Mouse (Mus musculus) splenic B cell, adult 2 months (primary cell): Measurements from ENCODE around the gene Tceanc.

Experiments used
- DNase-seq: peaks from one replicate; pipeline ENCODE4 v3.0.0-alpha.2; 2011; ENCODE audit warnings: low read depth, low spot score
- H3K27me3 ChIP-seq: 2 replicates; pipeline ENCODE4 v1.6.1; 2012; ENCODE audit warnings: mild to moderate bottlenecking, low read length, moderate library complexity, mixed read lengths; ENCODE audit not compliant: control insufficient read depth, poor library complexity, insufficient read depth, severe bottlenecking
- H3K36me3 ChIP-seq: 2 replicates; pipeline ENCODE4 v1.6.1; 2012; ENCODE audit warnings: mild to moderate bottlenecking, low read length, moderate library complexity, mixed read lengths; ENCODE audit not compliant: control insufficient read depth, poor library complexity, insufficient read depth, severe bottlenecking

Gene Tceanc

DNA sequence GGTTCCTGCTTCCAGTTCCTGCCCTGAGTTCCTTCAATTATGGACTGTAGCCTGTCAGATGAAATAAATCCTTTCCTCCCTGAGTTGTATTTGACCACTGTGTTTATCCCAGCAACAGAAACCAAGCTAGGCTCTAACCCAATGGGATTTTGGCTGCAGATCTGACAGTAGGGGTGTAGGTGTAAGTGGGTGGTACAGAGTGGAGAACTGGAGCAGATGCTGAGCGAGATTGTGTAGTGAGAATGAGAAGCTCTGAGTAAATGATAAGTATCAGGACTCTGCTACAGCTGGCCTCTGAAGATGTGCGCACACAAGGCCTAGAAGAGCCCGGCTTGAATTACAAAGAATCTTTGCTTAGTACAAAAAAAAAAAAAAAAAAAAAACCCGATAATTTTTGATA lies 6.3 kb downstream of the Tceanc start:
- DNase-seq: no peak
- no peaks in the 10 kb centered on the region for H3K27me3 ChIP-seq
- no peaks in the 10 kb centered on the region for H3K36me3 ChIP-seq

DNA sequence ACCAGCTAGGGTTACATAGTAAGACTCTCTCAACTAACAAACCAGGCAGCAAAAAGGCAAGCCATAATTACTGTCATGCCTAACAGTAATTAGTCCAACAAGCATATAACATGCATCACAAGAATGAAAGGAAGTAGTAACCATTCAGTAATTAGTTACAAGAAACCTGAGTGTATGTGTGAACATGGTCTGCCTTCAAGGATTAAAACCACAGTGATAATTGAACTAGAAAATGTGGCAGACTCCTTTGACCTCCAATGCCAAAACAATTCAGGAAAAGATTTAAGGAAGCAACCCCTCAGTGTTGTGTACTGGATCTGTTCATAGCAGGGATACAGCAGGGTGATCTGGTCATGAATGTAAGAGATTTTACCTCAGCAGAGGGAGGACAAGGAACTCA lies 7.3 kb downstream of the Tceanc start:
- no peaks in the 10 kb centered on the region for H3K36me3 ChIP-seq
- no peaks in the 10 kb centered on the region for H3K27me3 ChIP-seq
- peak; percentile 3 for DNase-seq

DNA sequence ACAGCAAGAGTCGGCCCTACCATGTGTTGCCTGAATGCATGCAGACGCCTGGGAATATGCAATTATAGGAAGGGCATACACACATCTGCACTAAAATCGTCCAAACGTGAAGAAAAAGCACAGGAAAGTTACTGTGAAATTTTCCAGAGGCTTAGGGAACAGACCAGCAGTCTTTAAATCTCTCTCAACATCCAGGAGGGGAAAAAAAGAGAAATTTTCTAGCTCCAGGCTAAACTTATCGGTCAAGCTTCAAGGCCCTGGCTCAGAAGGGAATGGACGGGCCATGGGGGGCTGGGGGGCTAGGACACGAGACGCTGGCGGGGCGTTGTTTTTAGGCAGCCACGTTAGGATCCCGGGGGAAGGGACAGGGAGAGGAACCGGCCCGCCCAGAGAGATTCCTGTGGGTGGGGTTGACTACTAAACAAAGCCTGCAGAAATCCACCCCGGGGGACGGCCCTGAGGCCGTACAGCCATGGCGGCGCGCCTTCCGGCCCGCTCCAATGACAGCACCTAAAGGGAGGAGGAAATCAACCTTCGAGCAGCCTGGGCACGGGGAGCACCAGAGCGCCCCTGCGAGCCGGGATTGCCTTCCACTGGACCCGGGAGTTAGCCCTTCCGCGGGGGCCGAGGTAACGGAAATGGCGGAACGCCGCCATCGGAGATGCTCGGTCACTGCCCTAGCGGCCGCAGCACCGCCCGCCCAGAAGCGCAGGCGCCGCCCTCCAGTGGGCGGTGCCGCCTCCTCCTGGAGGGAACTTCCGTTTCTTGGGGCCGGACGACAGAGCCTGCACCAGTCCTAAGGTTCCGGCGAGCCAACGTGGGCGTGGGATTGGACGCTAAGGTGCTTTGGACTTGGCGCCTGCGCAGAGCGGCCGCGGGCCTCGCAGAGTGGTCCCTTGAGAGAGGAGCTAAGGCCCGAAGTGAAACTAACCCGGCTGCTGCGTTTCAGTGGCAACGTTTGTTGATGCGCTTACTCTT lies 8.3 kb downstream of the Tceanc start:
- DNase-seq: peak; percentile 98
- Histone ChIP-seq H3K27me3 (no peaks in the 10 kb centered on the region), H3K36me3 (no peaks in the 10 kb centered on the region)

DNA sequence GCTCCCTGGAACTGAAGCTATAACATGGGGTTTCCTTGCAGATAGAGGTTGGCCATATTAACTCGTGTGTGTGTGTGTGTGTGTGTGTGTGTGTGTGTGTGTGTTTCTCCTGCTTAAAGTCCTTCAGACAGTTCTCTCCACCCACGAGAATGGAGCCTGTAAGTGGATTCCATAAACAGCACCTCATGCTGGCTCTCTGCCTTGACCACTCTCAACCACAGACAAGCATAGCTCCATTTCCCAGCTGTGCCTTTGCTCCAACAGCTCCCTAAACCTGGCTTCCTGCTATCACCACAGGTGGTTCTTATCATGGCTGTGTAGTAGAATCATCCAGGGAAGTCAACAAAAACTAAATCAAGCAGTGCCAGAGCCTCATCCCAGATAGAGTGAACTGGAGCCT lies 13.9 kb downstream of the Tceanc start:
- H3K27me3 ChIP-seq: no peaks in the 10 kb centered on the region

DNA sequence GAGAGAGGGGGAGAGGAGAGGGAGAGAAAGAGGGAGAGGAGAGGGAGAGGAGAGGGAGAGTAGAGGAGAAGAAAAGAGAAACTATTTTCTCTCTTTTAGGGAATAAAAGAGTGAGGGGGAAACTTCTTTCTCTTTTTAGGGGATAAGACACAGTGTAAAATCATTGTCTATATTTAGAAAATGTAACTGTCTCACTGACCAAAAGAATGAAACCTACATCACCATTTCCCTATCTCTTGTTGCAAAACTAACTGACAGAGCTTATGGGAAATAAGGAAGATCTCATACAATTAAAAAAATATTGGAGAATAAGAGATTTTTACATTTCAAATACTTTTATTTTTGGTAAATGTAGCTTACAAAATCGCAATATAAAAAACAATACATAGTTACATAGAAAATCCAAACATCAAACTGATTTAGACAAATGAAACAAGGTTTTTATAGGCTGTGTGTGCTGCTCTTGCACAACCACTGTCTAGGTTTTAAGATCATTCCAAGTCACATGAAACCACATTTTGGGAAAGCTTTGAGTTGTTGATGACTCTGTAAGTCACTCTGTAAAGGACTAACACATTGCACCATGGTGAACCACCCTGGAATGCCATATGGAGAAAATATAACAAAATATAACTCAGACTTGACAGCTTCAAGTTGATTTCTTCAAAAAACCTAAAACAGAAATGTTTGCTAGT lies 18.7 kb downstream of the Tceanc start:
- H3K36me3 ChIP-seq: no peaks in the 10 kb centered on the region
- DNase-seq: no peak

More for the DNA sequence above, 13.9 kb downstream of the Tceanc start:
- DNase-seq: no peak
- no peaks in the 10 kb centered on the region for H3K36me3 ChIP-seq

DNA sequence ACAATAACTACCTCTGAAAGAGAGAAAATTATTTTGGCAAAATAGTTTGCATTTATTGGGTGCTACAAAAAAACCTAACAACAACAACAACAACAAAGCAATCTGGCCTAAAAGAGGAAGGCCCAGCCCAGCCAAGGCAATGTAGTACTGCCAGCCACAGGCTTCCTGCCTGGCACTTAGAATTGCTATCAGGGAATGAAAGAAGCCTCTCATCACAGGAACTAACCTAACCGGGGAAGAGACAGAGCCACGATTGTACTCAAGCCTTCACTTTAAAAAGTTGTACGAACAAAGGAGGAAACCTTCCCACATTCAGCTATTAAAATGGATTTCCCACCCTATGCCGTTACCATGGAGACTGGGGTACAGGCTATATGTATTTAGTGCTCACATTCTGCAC lies 20.6 kb downstream of the Tceanc start:
- no peak for DNase-seq
- H3K36me3 ChIP-seq: no peaks in the 10 kb centered on the region

More for the DNA sequence above, 18.7 kb downstream of the Tceanc start:
- no peaks in the 10 kb centered on the region for H3K27me3 ChIP-seq

DNA sequence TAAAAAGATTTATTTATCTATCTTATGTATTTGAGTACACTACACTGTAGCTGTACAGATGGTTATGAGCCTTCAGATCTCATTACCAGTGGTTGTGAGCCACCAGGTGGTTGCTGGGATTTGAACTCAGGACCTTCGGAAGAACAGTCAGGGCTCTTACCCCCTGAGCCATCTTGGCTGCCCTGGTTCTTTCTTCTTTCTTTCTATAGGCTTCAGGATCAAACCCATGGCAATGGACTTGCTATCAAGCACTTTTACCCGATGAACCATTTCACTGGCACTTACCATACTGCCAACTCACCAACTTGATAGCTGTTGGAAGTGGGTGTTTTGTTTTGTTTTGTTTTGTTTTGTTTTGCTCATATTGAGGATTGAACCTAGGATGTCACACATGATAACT lies 23.3 kb downstream of the Tceanc start:
- DNase-seq: no peak
- H3K27me3 ChIP-seq: no peaks in the 10 kb centered on the region
- H3K36me3 ChIP-seq: no peaks in the 10 kb centered on the region

More for the DNA sequence above, 20.6 kb downstream of the Tceanc start:
- no peaks in the 10 kb centered on the region for H3K27me3 ChIP-seq

DNA sequence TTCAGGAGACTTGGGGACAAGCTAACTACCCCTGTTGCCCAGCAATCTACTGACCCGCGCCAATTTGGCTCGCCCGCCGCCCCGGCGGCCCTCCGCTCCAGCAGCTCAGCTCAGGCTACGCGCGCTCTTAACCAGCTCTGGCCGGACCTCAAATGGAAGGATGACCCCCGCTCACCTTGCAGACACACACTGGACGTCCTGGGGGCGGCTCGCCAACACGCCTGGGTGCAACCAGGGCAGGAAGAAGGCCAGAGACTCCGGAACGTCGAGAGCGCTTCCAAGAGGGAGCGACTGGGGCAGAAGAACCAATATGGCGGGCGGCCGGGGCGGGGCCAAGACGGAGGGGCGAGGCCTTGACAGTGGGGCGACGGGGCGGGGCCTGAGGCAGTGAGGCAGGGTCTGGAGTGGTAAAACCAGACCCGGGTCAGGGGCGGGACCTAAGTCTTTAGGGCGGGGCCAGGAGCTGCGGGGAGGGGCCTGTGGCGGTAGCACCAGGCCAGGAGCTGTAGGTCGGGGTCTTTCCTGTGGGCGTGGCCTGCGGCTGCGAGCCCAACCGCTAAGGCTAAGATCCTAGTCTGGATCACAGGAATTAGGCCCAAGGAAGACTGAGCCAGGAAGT lies 38.9 kb downstream of the Tceanc start, which contains the start of gene Rab9:
Rab9 (minus strand) TSS at position 503 of the 619 bp plus-strand sequence.
- DNase-seq: peak; percentile 90
- no peaks in the 10 kb centered on the region for H3K27me3 ChIP-seq
- no peaks in the 10 kb centered on the region for H3K36me3 ChIP-seq

DNA sequence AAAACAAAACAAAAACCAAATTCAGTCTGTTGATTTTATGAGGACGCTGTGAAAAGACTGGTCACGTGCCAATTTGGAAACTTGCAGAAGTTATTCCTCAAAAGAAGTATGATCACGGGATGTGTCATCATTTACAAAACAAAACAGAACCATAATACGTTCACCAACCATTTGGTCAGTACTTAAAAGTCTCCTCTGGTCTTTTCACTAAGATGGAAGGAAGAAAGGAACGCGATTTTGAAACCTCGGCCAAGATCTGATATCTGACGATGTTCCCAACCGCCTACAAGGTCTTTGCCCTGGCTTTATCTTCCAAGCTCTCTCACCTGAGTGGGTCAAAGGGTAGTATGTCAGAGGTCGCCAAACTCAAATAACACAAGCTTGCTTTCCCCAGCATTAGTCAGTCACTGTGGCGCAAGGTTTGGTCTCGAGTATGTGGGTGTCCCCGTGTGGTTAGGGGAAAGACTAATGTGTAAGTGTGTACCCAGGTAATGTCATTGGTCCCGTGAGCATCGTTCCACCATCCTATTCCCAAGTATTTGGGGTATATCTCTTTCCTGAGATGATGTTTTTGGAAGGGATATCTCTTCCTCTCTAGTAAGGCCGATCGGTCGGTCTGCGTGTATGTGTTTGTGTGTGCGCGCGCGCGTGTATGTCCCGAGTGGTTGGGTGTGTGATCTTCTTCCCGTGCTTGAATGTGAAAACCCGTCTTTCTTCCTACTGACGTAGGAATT lies 39.6 kb downstream of the Tceanc start:
- H3K27me3 ChIP-seq: no peaks in the 10 kb centered on the region
- no peaks in the 10 kb centered on the region for H3K36me3 ChIP-seq
- peak; percentile 57 for DNase-seq

DNA sequence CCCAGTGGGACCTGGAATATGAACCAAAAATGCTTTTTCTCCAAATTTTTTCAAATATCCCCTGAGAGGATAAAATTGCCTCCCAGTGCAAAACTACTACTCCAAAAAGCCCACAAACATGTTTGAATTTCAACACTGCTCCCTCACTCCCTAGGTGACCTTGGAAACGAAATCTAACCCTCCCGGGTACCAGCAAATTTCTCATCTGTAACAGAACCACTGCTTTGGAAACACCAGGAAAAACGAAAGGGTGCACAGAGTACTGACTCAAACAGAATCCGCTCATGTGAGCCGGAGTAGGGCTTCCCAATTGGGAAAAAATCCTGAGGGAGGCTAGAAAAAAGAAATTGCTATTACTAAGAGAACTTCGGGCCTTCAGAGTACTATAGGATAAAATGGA lies 41.0 kb downstream of the Tceanc start:
- DNase-seq: no peak
- no peaks in the 10 kb centered on the region for H3K36me3 ChIP-seq
- no peaks in the 10 kb centered on the region for H3K27me3 ChIP-seq

DNA sequence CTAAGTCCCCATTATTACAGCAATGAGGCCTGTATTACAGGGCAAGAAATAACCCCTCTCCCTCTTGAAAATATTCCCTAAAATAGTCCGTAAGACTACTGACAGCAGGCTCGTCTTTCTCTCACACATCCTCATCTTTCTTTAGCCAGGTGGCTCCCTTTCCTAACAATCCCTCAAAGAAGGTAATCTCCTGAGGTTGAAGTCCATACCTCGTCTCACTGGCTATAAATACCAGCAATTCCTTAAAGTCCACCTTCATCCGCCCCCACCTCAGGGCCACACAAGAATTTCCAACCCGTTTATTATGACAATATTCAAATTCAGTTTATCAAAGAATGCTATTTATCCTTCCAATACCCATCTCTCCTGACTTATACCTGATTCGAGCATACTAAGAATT lies 45.8 kb downstream of the Tceanc start:
- no peak for DNase-seq
- H3K27me3 ChIP-seq: no peaks in the 10 kb centered on the region
- no peaks in the 10 kb centered on the region; the same call in 1 of the 2 replicates for H3K36me3 ChIP-seq

DNA sequence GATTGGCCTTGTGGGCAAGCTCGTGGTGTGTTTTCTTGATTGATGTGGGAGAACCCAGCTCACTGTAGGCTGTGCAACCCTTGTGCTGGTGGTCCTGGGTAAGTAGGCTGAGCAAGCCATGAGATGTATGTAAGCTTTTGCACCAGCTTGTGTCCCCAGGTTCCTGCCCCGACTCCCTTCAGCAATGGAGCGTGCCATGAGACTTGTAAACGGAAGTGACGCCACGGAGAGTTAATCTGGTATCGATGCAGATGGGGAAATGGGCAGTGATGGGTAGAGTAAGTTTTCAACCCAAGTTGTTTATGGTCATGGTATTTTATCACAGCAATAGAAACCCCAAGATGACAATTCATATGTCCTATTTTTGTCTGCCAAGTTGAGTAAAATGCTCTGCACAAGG lies 50.0 kb downstream of the Tceanc start:
- no peaks in the 10 kb centered on the region for H3K27me3 ChIP-seq
- DNase-seq: peak; percentile 79

DNA sequence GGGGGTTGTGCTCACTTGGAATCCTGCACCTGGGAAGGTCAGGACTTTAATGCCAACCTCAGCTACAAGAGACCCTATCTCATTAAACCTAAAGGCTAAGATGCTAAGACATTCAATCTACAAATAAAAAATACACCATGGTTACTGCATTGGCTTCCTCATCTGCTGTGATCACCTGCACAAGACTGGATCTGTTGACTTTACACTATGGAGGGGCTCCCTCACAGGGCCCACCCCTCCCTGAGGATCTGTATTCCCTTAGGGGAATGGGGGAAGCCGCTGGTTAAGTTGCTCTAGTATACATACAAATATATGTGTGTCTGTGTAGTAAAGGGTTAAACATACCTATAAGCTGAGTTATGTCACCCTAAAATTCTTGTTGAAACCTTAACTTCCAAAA lies 62.8 kb downstream of the Tceanc start:
- Histone ChIP-seq H3K27me3 (no peaks in the 10 kb centered on the region), H3K36me3 (no peaks in the 10 kb centered on the region)
- no peak for DNase-seq

More for the DNA sequence above, 50.0 kb downstream of the Tceanc start:
- H3K36me3 ChIP-seq: no peaks in the 10 kb centered on the region; the same call in 1 of the 2 replicates

DNA sequence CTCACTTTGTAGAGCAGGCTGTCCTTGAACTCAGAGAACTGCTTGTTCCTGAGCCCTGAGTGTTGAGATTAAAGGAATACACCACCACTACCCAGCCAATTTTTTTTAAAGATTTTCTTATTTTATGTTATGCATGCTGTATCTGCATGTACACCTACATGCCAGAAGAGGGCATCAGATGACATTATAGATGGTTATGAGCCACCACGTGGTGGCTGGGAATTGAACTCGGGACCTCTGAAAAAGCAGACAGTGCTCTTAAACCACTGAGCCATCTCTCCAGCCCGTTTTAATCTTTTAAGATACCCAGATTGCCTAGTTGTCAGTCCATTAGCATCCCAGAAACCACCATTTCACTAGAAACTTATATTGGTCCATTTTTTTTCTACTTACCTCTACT lies 64.0 kb downstream of the Tceanc start:
- DNase-seq: no peak
- H3K27me3 ChIP-seq: no peaks in the 10 kb centered on the region
- H3K36me3 ChIP-seq: no peaks in the 10 kb centered on the region
